Mouse (Mus musculus): ENCODE data around the gene Hmcn1. TPM values are rescaled to one million over a fixed set of nuclear protein-coding genes. Genes with fewer than 3 reads are reported as not detected.

Gene Hmcn1
- polyA plus RNA-seq (2015; fragmentation: Nextera tagmentation; extraction: Ambion mirVana) = 18.0 and 22.5 TPM in 2 replicates

DNA sequence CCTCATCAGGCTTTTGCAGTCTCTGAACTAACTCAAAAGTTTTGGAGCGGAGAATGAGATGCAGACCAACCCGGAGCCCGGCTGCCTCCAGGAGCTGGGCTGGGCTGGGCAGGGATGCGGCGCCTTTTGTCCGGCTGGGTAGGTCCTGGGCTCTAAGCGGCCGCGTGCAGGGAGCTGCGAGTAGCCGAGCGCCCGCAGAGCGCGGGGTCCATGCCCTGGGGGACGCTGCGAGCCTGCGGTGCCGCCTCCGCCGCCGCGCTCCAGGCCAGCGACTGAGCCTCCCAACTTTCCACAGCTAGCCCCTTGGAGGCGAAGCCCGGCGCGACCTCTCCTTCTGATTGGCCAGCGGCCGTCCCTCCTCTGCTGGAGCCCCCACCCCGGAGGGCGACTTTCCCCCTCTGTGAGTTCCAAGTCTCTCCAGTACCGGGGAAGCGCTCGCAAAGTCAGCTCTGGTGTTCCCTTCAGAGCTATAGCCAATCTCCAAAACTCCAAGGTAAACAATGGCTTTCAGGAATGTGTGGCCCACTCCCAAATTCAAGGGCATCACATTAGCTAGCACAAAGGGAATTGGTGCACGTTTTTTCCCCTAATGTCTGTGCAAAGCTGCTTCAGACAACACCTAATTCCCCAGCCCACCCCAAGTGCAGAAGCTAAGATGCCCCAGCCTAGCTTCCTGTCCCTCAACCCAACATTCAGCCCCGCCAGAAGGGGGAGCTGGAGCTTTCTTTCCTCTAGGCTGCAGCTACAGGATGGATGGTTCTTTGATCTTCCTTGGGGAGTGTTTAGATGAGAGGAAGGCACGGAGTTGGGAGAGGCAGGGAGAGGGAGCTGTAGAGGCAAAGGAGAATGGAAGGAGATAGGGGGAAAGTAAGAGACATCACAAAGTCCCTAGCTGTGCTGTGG is at the start of gene Hmcn1:
Gene Hmcn1 (minus strand): TSS at position 274 of the 903 bp plus-strand sequence.
- Histone ChIP-seq H3K27ac (peak within 1 kb of the TSS; percentile 95), H3K4me1 (peaks cover 25% of the 10 kb centered on the region), H3K9me3 (replicated peaks) (no peaks in the 10 kb centered on the region; the same call in 1 of the 2 replicates), H3K9ac (peak within 1 kb of the TSS; percentile 74), H3K27me3 (no peaks in the 10 kb centered on the region), H3K4me2 (peak within 1 kb of the TSS; percentile 81), H3K36me3 (no peaks in the 10 kb centered on the region), H3K4me3 (replicated peaks) (peak within 1 kb of the TSS; percentile 63)
- ATAC-seq (replicated peaks; ENCODE audit: low FRiP score) = peak; percentile 95
- WGBS = 0% methylated on average over 38 of the region's 38 CpGs

- peak; percentile 82 for ATAC-seq (replicated peaks; ENCODE audit: low FRiP score)
- Histone ChIP-seq H3K27ac (peak overlapping the region; percentile 59), H3K4me3 (replicated peaks) (peak overlapping the region; percentile 12; the same call in 1 of the 2 replicates)
These were observed 47.9 kb upstream of the Hmcn1 start for GRCm38 (mm10) chr1:151040945-151041649.

DNA sequence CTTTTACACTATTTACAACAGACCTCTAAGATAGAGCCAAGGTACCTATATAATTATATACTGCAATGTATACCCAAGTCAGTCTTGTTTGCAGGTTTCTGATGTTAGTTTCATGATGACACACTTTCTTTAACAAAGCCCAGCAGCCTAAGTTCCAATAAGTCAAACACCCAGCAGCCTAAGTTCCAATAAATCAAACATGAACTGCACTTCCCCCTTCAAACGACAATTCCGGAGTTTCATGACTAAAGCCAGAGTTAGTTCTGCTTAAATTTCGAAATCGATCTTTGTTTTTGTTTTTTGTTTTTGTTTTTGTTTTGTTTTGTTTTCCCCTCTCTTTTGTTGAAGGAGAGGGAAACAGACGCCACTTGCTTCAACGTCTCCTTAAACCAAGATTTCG is 47.1 kb upstream of the Hmcn1 start:
- H3K27me3 ChIP-seq = no peaks in the 10 kb centered on the region
- no peak overlapping the region for H3K4me3 ChIP-seq (replicated peaks)
- peak overlapping the region; percentile 59 for H3K27ac ChIP-seq
- no peak overlapping the region for H3K9ac ChIP-seq
- no peaks in the 10 kb centered on the region for H3K36me3 ChIP-seq
- no peak for ATAC-seq (replicated peaks; ENCODE audit: low FRiP score)
- peaks cover 31% of the 10 kb centered on the region for H3K4me1 ChIP-seq
- WGBS = 31% methylated on average over 7 of the region's 7 CpGs
- peak overlapping the region; percentile 48 for H3K4me2 ChIP-seq
- H3K9me3 ChIP-seq (replicated peaks) = no peaks in the 10 kb centered on the region

More at GRCm38 (mm10) chr1:151040945-151041649, 47.9 kb upstream of the Hmcn1 start:
- H3K4me1 ChIP-seq = peaks cover 34% of the 10 kb centered on the region
- H3K4me2 ChIP-seq = peak overlapping the region; percentile 48
- H3K9me3 ChIP-seq (replicated peaks) = no peaks in the 10 kb centered on the region
- 11% methylated on average over 18 of the region's 18 CpGs for WGBS
- H3K9ac ChIP-seq = no peak overlapping the region
- H3K36me3 ChIP-seq = no peaks in the 10 kb centered on the region
- H3K27me3 ChIP-seq = no peaks in the 10 kb centered on the region

GRCm38 (mm10) chr1:151039189-151039588 is 46.0 kb upstream of the Hmcn1 start:
- no peak overlapping the region for H3K27ac ChIP-seq
- H3K4me2 ChIP-seq = no peak overlapping the region
- ATAC-seq (replicated peaks; ENCODE audit: low FRiP score) = no peak
- peaks cover 29% of the 10 kb centered on the region for H3K4me1 ChIP-seq
- H3K36me3 ChIP-seq = no peaks in the 10 kb centered on the region
- 69% methylated on average over 4 of the region's 4 CpGs for WGBS
- H3K27me3 ChIP-seq = no peaks in the 10 kb centered on the region
- H3K9ac ChIP-seq = no peak overlapping the region
- no peaks in the 10 kb centered on the region for H3K9me3 ChIP-seq (replicated peaks)
- no peak overlapping the region for H3K4me3 ChIP-seq (replicated peaks)

DNA sequence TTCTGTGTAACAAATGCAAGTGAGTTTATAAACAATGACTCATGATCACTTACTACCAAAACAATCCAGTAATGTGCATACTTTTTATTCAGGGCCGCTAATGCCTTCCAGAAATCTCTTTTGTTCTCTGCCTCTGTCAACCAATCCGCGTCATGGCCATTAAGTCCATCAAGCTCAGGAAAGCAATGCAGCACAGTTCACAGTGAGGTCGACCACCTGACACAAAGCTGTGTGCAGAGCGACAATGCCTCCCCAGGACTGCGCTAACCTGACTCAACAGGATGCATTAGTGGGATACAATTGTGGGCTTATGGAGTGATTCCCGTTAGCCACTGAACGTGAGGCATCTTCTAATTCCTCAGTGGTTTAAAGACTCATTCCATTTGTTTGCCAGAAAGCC is 45.3 kb upstream of the Hmcn1 start:
- no peak overlapping the region for H3K4me3 ChIP-seq (replicated peaks)
- H3K36me3 ChIP-seq = no peaks in the 10 kb centered on the region
- peaks cover 29% of the 10 kb centered on the region for H3K4me1 ChIP-seq
- no peak overlapping the region for H3K9ac ChIP-seq
- no peak overlapping the region for H3K27ac ChIP-seq
- WGBS = 45% methylated on average over 8 of the region's 8 CpGs
- H3K4me2 ChIP-seq = no peak overlapping the region
- ATAC-seq (replicated peaks; ENCODE audit: low FRiP score) = no peak
- no peaks in the 10 kb centered on the region for H3K9me3 ChIP-seq (replicated peaks)
- H3K27me3 ChIP-seq = no peaks in the 10 kb centered on the region

DNA sequence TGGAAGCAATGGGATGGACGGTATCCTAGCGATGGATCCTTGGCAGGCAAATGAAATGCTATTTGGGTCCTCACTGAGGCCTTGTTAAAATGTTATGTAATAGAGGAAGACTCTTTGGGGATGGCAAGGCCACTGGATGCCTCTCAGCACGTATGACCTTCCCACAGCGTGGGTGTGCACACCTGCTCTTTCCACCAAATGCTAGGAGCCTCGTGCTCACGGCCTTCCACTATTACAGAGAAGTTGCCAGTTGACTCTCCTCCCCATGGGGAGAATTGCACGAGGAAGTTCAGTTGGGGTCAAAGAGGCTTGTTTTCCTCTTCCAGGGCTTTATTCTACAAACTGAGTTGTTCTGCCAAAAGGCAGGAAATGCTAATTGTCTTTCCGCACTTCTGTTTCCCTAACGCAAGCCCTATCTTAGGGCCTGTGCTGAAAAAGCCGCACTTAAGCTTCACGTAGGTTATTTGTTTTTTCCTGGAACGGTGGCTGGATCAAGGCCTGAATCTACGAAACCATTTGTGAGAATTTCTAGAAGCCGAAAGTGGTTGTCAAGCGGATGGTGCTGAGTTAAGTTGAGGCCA is 43.3 kb upstream of the Hmcn1 start:
- no peak for ATAC-seq (replicated peaks; ENCODE audit: low FRiP score)
- peaks cover 29% of the 10 kb centered on the region for H3K4me1 ChIP-seq
- no peak overlapping the region for H3K27ac ChIP-seq
- no peak overlapping the region for H3K4me3 ChIP-seq (replicated peaks)
- no peaks in the 10 kb centered on the region for H3K36me3 ChIP-seq
- 76% methylated on average over 15 of the region's 15 CpGs for WGBS
- 0 out of 2 replicates have a peak, but pooled peaks cover 2% of the 10 kb centered on the region for H3K27me3 ChIP-seq
- no peaks in the 10 kb centered on the region for H3K9me3 ChIP-seq (replicated peaks)
- no peak overlapping the region for H3K9ac ChIP-seq
- H3K4me2 ChIP-seq = no peak overlapping the region

DNA sequence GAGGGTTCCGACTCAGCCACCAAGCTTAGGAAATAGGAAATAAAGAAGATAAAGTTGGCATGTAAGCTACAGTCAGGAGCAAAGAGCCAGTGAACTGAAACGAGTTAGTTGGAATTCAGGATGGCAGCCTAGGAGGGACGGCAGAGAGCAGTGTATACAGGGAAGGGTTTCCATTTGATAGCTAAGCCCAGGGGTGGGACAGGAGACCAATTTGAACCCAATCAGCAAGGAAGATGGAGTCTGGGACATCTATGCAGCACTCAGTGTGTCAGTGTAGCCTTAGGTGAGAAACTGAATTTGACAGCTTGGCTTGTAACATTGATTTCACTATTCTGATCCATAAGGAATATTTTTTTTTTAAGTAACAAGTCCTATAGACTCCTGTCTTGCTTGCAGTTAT is 42.5 kb upstream of the Hmcn1 start:
- H3K27ac ChIP-seq = no peak overlapping the region
- peaks cover 21% of the 10 kb centered on the region for H3K4me1 ChIP-seq
- no peak for ATAC-seq (replicated peaks; ENCODE audit: low FRiP score)
- 0 out of 2 replicates have a peak, but pooled peaks cover 2% of the 10 kb centered on the region for H3K27me3 ChIP-seq
- 69% methylated on average over 3 of the region's 3 CpGs for WGBS
- H3K4me3 ChIP-seq (replicated peaks) = no peak overlapping the region
- no peaks in the 10 kb centered on the region for H3K36me3 ChIP-seq
- no peak overlapping the region for H3K4me2 ChIP-seq
- no peak overlapping the region for H3K9ac ChIP-seq
- no peaks in the 10 kb centered on the region for H3K9me3 ChIP-seq (replicated peaks)

DNA sequence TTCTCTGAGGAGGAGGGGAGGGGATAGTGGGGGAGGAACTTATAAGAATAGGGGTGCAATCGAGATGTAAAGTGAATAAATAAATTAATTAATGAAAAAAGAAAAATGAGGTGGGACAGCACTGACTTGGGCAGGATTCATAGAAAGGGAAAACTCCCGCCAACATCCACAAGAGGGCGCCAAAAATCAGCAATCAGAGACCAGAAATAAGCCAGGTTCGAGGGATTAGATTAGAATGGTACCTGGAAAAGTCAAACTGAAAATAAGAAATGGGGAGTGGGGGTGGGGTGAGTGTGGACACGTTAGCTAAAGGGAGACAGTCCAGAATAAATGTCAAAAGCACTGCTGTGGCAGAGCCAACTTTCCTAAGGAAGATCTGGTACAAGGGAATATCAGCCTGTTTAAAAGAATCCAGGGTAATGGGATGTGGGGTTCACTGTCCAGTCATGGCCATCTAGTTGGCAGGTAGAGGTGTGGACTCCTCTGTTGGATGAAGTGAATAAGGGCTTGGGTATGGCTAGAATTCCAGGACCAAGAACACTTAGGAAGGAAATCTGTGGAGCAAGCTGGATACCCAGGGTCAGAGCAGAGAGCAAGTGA is 41.9 kb upstream of the Hmcn1 start:
- no peak overlapping the region for H3K4me3 ChIP-seq (replicated peaks)

DNA sequence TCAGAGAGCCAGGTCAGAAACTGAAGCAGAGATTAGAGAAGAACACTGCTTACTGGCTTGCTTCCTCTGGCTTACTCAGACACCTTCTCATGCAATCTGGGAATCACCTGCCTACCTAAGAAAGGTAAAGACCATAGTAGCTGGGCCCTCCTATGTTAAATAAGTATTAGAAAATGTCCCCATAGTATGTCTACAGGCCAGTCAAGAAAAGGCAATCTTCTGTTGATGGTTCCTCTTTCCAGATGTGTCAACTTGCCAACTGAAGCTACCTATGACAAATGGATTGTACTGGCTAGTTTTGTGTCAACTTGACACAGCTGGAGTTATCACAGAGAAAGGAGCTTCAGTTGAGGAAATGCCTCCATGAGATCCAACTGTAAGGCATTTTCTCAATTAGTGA is 40.1 kb upstream of the Hmcn1 start:
- Histone ChIP-seq H3K4me3 (replicated peaks) (no peak overlapping the region), H3K4me2 (no peak overlapping the region), H3K27ac (no peak overlapping the region), H3K36me3 (no peaks in the 10 kb centered on the region), H3K27me3 (0 out of 2 replicates have a peak, but pooled peaks cover 2% of the 10 kb centered on the region), H3K4me1 (peaks cover 8% of the 10 kb centered on the region), H3K9ac (no peak overlapping the region), H3K9me3 (replicated peaks) (no peaks in the 10 kb centered on the region)
- ATAC-seq (replicated peaks; ENCODE audit: low FRiP score) = no peak

More for the DNA sequence above, 41.9 kb upstream of the Hmcn1 start:
- Histone ChIP-seq H3K27ac (no peak overlapping the region), H3K4me1 (peaks cover 15% of the 10 kb centered on the region), H3K36me3 (no peaks in the 10 kb centered on the region), H3K4me2 (no peak overlapping the region), H3K9ac (no peak overlapping the region), H3K9me3 (replicated peaks) (no peaks in the 10 kb centered on the region), H3K27me3 (0 out of 2 replicates have a peak, but pooled peaks cover 2% of the 10 kb centered on the region)
- ATAC-seq (replicated peaks; ENCODE audit: low FRiP score) = peak; percentile 50; the same call in 1 of the 2 replicates
- 0% methylated on average over 5 of the region's 5 CpGs for WGBS

DNA sequence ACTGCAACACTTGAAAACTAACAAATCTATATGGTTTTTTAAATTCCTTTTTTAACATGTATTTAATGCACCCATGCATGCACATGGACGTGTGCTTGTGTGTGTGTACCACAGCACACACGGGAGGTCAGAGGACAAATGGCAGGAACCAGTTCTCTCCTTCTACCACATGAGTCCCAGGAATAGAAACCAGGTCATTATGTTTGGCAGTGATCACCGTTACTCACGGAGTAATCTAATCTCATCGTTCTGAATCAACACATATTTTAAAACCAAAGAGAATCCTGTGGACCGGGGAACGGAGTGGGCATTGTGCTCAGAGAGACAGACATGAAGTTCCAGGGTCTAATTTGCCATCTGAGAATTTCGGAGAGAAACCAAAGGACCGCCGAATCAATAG is 38.3 kb upstream of the Hmcn1 start:
- no peak overlapping the region for H3K9ac ChIP-seq
- H3K4me2 ChIP-seq = no peak overlapping the region
- no peak overlapping the region for H3K27ac ChIP-seq
- WGBS = 83% methylated on average over 10 of the region's 10 CpGs
- 0 out of 2 replicates have a peak, but pooled peaks cover 2% of the 10 kb centered on the region for H3K27me3 ChIP-seq
- H3K9me3 ChIP-seq (replicated peaks) = no peaks in the 10 kb centered on the region
- no peak for ATAC-seq (replicated peaks; ENCODE audit: low FRiP score)
- peaks cover 6% of the 10 kb centered on the region; the same call in 1 of the 2 replicates for H3K4me1 ChIP-seq
- H3K4me3 ChIP-seq (replicated peaks) = no peak overlapping the region
- H3K36me3 ChIP-seq = no peaks in the 10 kb centered on the region

GRCm38 (mm10) chr1:151031086-151031485 is 37.9 kb upstream of the Hmcn1 start:
- Histone ChIP-seq H3K4me2 (no peak overlapping the region), H3K9ac (no peak overlapping the region), H3K4me1 (peaks cover 6% of the 10 kb centered on the region; the same call in 1 of the 2 replicates), H3K4me3 (replicated peaks) (no peak overlapping the region), H3K27ac (no peak overlapping the region), H3K9me3 (replicated peaks) (no peaks in the 10 kb centered on the region), H3K27me3 (0 out of 2 replicates have a peak, but pooled peaks cover 2% of the 10 kb centered on the region), H3K36me3 (no peaks in the 10 kb centered on the region)
- ATAC-seq (replicated peaks; ENCODE audit: low FRiP score) = no peak
- WGBS = 77% methylated on average over 8 of the region's 8 CpGs

Data from kidney, embryonic 15.5 days (tissue).